Mouse (Mus musculus): Measurements from ENCODE around the gene Gm17660. TPM values are rescaled to one million over a fixed set of nuclear protein-coding genes. Genes with fewer than 3 reads are reported as not detected.
A peak's percentile ranks its signal among the peaks of the same experiment; 100 is the strongest.

Gm17660 gene
- total and polyA plus RNA-seq, 3 experiments, result not detected

DNA sequence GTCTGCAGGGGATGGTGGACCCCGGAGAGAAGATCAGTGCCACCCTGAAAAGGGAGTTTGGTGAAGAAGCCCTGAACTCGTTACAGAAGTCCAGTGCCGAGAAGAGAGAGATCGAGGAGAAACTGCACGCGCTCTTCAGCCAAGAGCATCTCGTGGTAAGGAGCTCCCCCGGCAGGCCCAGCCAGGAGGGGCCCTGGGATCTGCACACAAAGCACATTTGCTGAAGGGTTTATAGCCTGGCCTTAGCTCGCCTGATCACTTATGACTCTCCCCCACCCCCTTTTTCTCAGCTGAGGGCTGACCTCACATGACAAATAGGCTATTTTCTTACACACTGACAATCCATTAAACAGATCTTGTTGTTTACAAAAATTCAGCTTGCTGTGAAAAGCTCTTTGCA lies 17.8 kb downstream of the Gm17660 start:
- no peaks in the 10 kb centered on the region for H3K9me3 ChIP-seq (replicated peaks; ENCODE audit: insufficient read depth, low read length)
- H3K27ac ChIP-seq (ENCODE audit: control insufficient read depth, low read depth, low read length), result no peak overlapping the region

DNA sequence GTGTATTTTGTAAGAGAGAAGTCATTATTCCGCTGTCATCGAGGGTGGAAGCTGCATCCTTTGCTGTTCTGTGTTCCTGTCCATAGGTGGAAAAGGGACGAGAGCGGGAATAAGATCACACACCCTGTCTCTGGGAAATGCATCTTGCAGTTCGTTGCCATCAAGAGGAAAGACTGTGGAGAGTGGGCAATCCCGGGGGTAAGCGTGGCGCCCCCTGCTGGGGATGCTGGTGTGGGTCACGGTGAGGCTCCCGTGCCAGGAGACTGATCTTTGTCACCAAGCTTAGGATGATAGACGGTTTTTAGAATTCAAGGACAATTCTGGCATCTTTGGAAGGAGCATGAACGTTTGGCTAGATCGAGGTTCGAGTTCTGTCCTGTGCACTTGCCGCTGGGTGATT lies 19.4 kb downstream of the Gm17660 start:
- no peak overlapping the region for H3K27ac ChIP-seq (ENCODE audit: control insufficient read depth, low read depth, low read length)
- no peaks in the 10 kb centered on the region for H3K27me3 ChIP-seq (ENCODE audit: control insufficient read depth in 1 of 2, insufficient read depth in 2 of 2, low read length in 2 of 2)
- no peak overlapping the region for H3K9ac ChIP-seq (ENCODE audit: control insufficient read depth, low read depth, low read length, poor library complexity, severe bottlenecking)
- no peak overlapping the region for H3K4me3 ChIP-seq (ENCODE audit: control insufficient read depth in 1 of 2, insufficient read depth in 1 of 2, low read depth in 2 of 2, low read length in 2 of 2)
- DNase-seq (ENCODE audit: low read depth, low spot score), result peak; percentile 57
- peaks cover 14 to 29% of the 10 kb centered on the region in 2 experiments for H3K36me3 ChIP-seq (ENCODE audit: control insufficient read depth in 1 of 2, insufficient read depth in 2 of 2, low read length in 2 of 2)
- TF ChIP-seq CTCF (IDR thresholded peaks at IDR 0.05 in 2 of 3, conservative IDR thresholded peaks at IDR 0.05 in 1 of 3; ENCODE audit: control insufficient read depth in 1 of 3, insufficient read depth in 1 of 3, low read depth in 2 of 3, low read length in 3 of 3, poor library complexity in 1 of 3, severe bottlenecking in 1 of 3), result peak; percentile 74 to 93 (median 89)
- TF ChIP-seq HCFC1 (IDR thresholded peaks at IDR 0.05; ENCODE audit: low read depth, low read length), result no peak
- peak; percentile 19 for TF ChIP-seq RAD21 (IDR thresholded peaks at IDR 0.05; ENCODE audit: low read depth, low read length)
- TF ChIP-seq ELF1 (IDR thresholded peaks at IDR 0.05; ENCODE audit: low read depth, low read length), result no peak
- TF ChIP-seq MAX (IDR thresholded peaks at IDR 0.05; ENCODE audit: low read length), result no peak
- no peak for TF ChIP-seq CHD1 (IDR thresholded peaks at IDR 0.05; ENCODE audit: low read depth, low read length)
- peak; percentile 71 for TF ChIP-seq SMC3 (IDR thresholded peaks at IDR 0.05; ENCODE audit: low read depth, low read length)
- TF ChIP-seq ETS1 (IDR thresholded peaks at IDR 0.05; ENCODE audit: low read depth, low read length), result no peak
- no peak for TF ChIP-seq KAT2A (conservative IDR thresholded peaks at IDR 0.05; ENCODE audit: low read depth, low read length)
- no peak for TF ChIP-seq JUND (IDR thresholded peaks at IDR 0.05; ENCODE audit: low read depth, low read length)
- TF ChIP-seq USF1 (IDR thresholded peaks at IDR 0.05; ENCODE audit: low read depth, low read length), result no peak
- TF ChIP-seq CHD2 (IDR thresholded peaks at IDR 0.05; ENCODE audit: low read length), result no peak
- TF ChIP-seq TBP (IDR thresholded peaks at IDR 0.05; ENCODE audit: low read depth, low read length), result no peak
- TF ChIP-seq MYC (IDR thresholded peaks at IDR 0.05; ENCODE audit: low read depth, low read length), result no peak
- TF ChIP-seq BHLHE40 (IDR thresholded peaks at IDR 0.05; ENCODE audit: borderline replicate concordance, low read depth, low read length), result no peak
- TF ChIP-seq MAZ (IDR thresholded peaks at IDR 0.05; ENCODE audit: low read depth, low read length), result no peak
- TF ChIP-seq ZC3H11A (IDR thresholded peaks at IDR 0.05; ENCODE audit: low read depth, low read length), result peak; percentile 26; the same call in 1 of the 2 replicates
- TF ChIP-seq ZNF384 (IDR thresholded peaks at IDR 0.05; ENCODE audit: low read depth, low read length), result no peak
- no peak for TF ChIP-seq SIN3A (IDR thresholded peaks at IDR 0.05; ENCODE audit: low read length)
- TF ChIP-seq POLR2AphosphoS5 (IDR thresholded peaks at IDR 0.05; ENCODE audit: borderline replicate concordance, low read depth, low read length), result no peak
- no peak for TF ChIP-seq ZKSCAN1 (IDR thresholded peaks at IDR 0.05; ENCODE audit: low read depth, low read length)
- TF ChIP-seq MAFK (IDR thresholded peaks at IDR 0.05; ENCODE audit: borderline replicate concordance, low read depth, low read length), result no peak
- TF ChIP-seq MYB (IDR thresholded peaks at IDR 0.05; ENCODE audit: low read depth, low read length), result no peak
- peaks cover 17 to 19% of the 10 kb centered on the region in 2 experiments for H3K4me1 ChIP-seq (ENCODE audit: control insufficient read depth in 1 of 2, insufficient read depth in 2 of 2, low read length in 2 of 2)
- H3K9me3 ChIP-seq (replicated peaks; ENCODE audit: insufficient read depth, low read length), result no peaks in the 10 kb centered on the region
- no peaks in the 10 kb centered on the region for H3K79me2 ChIP-seq (ENCODE audit: control insufficient read depth, insufficient read depth, low read length, poor library complexity)

More for the DNA sequence above, 17.8 kb downstream of the Gm17660 start:
- no peak for DNase-seq (ENCODE audit: low read depth, low spot score)
- Histone ChIP-seq H3K79me2 (ENCODE audit: control insufficient read depth, insufficient read depth, low read length, poor library complexity) (no peaks in the 10 kb centered on the region), H3K27me3 (ENCODE audit: control insufficient read depth in 1 of 2, insufficient read depth in 2 of 2, low read length in 2 of 2) (no peaks in the 10 kb centered on the region), H3K36me3 (ENCODE audit: control insufficient read depth in 1 of 2, insufficient read depth in 2 of 2, low read length in 2 of 2) (peaks cover 8 to 28% of the 10 kb centered on the region in 2 experiments), H3K9ac (ENCODE audit: control insufficient read depth, low read depth, low read length, poor library complexity, severe bottlenecking) (no peak overlapping the region), H3K4me1 (ENCODE audit: control insufficient read depth in 1 of 2, insufficient read depth in 2 of 2, low read length in 2 of 2) (peaks cover 19 to 25% of the 10 kb centered on the region in 2 experiments), H3K4me3 (ENCODE audit: control insufficient read depth in 1 of 2, insufficient read depth in 1 of 2, low read depth in 2 of 2, low read length in 2 of 2) (no peak overlapping the region)
- TF ChIP-seq ZKSCAN1 (IDR thresholded peaks at IDR 0.05; ENCODE audit: low read depth, low read length), result no peak
- TF ChIP-seq MXI1 (IDR thresholded peaks at IDR 0.05; ENCODE audit: low read depth, low read length), result no peak
- TF ChIP-seq BHLHE40 (IDR thresholded peaks at IDR 0.05; ENCODE audit: borderline replicate concordance, low read depth, low read length), result no peak
- no peak for TF ChIP-seq HCFC1 (IDR thresholded peaks at IDR 0.05; ENCODE audit: low read depth, low read length)
- TF ChIP-seq POLR2A (IDR thresholded peaks at IDR 0.05; ENCODE audit: control insufficient read depth in 1 of 2, insufficient read depth in 1 of 2, low read depth in 1 of 2, low read length in 2 of 2, poor library complexity in 1 of 2), result no peak
- no peak for TF ChIP-seq ELF1 (IDR thresholded peaks at IDR 0.05; ENCODE audit: low read depth, low read length)
- TF ChIP-seq MYB (IDR thresholded peaks at IDR 0.05; ENCODE audit: low read depth, low read length), result no peak
- TF ChIP-seq CHD1 (IDR thresholded peaks at IDR 0.05; ENCODE audit: low read depth, low read length), result no peak
- no peak for TF ChIP-seq MYC (IDR thresholded peaks at IDR 0.05; ENCODE audit: low read depth, low read length)
- no peak for TF ChIP-seq ZMIZ1 (IDR thresholded peaks at IDR 0.05; ENCODE audit: low read depth, low read length)
- TF ChIP-seq USF1 (IDR thresholded peaks at IDR 0.05; ENCODE audit: low read depth, low read length), result no peak
- no peak for TF ChIP-seq NRF1 (IDR thresholded peaks at IDR 0.05; ENCODE audit: insufficient read depth, low read depth, low read length, poor library complexity, severe bottlenecking)
- no peak for TF ChIP-seq SMC3 (IDR thresholded peaks at IDR 0.05; ENCODE audit: low read depth, low read length)
- no peak for TF ChIP-seq GATA1 (IDR thresholded peaks at IDR 0.05; ENCODE audit: low read depth, low read length)
- no peak for TF ChIP-seq RCOR1 (IDR thresholded peaks at IDR 0.05; ENCODE audit: low read depth, low read length)
- TF ChIP-seq NELFE (IDR thresholded peaks at IDR 0.05; ENCODE audit: low read depth, low read length), result no peak
- no peak for TF ChIP-seq JUND (IDR thresholded peaks at IDR 0.05; ENCODE audit: low read depth, low read length)
- no peak for TF ChIP-seq MAZ (IDR thresholded peaks at IDR 0.05; ENCODE audit: low read depth, low read length)
- no peak for TF ChIP-seq KAT2A (conservative IDR thresholded peaks at IDR 0.05; ENCODE audit: low read depth, low read length)
- TF ChIP-seq ZC3H11A (IDR thresholded peaks at IDR 0.05; ENCODE audit: low read depth, low read length), result no peak
